Mouse (Mus musculus) CH12F3 (cell line): ENCODE measurements around the gene Recql.

Experiments
- in situ Hi-C: fragments of 300-500 bp; cut with MboI; formaldehyde crosslinking; loops from 2 replicates; pipeline ENCODE4 v1.14.3; 2020; ENCODE audit warnings: low sequenced_read_pairs

Recql gene

DNA sequence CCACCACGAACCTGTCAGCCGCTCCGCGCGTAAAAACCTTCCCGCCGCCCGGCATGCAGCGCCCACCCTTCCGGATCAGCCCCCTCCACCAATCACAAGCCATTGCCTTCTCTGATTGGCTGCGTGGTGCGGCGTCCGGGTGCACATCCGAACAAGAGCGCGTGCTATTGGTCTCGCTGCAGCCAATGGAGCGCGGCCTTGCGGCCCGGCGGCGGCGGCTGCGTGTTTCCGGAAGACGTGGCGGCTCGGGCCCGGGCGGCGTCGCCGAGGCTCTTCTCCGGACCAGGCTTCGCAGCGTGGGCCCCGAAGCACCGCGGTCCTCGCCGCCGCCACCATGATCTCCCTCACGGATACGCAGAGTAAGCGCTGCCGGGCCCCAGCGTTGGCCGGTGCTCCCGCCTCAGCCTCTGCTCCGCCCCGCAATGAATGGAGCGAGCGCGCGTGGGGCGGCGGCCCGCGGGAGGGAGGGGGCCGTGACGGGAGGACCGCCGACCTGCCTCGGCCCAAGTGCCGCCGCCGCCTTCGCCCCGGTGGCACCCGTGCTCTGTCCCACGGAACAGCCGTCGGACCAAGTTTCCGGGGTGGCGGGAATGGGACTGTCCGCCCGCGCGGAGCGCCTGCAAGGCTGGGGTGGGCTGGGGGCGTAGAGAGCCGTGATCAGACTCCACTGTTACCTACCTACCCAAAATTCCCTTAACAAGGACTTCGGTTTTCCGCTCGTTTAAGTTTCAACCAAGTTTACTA, at the start of gene Recql, which contains the start of gene Golt1b:
Recql (minus strand) TSS at position 77 of the 744 bp plus-strand sequence.
Golt1b (plus strand) TSS at position 211 of the 744 bp plus-strand sequence.
- in situ Hi-C loops: no loop called here

DNA sequence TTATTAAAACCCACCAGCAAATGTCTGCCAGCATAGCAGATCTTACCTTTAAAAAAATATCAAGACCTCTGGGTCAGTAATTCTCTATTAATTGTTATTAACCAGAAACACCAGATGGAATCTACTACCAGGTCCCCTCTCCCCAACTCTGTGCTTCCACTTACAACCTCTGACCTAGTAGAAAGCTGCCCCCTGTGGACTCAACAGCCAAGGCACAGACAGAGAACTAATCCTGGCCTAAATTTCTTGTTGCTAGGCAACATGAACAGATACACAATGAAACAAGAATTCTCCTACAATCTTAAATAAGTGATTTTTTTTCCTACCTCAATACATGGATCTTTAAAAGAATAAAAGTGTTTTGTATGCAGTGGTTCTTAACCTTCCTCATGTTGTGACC, 42.2 kb upstream of the Recql start:
- in situ Hi-C loops: no loop called here

DNA sequence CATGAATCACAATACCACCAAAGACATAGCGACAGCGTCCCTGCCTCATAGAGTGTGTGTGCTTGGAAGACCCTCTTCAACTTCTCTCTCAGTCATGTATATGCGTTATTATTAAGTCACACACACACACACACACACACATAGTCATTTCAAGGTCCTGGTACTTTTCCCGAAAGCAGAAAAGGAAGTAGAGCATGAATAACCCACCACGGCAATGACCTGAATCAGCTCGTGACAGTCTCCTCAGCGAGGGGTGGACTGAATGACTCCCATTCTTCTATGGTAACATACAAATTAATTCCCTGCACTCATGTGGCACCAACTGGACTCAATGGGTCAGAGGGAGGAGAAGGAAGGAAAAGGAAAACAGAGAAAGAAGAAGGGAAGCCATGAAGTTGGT, 38.1 kb upstream of the Recql start:
- in situ Hi-C loops: no loop called here

DNA sequence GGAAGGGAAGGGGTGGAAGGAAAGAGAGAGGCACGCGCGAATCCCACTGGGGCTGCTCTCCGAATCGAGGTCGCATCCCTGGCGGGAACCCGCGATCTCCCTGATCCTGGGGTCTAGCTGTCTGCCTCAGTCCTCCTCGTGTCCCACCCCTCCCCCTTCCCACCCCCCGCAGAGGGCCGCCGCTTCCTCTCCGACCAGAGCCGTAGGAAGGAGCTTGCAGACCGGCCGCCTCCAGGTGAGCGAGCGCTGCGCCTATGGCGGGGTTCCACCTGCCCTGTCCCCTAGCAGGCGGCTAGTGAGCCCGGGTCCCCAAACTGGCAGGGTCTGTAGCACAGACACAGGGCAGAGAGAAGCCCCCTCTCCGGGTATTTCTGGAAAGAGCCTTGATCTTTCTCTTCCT, 27.7 kb upstream of the Recql start:
- in situ Hi-C loops: no loop called here

DNA sequence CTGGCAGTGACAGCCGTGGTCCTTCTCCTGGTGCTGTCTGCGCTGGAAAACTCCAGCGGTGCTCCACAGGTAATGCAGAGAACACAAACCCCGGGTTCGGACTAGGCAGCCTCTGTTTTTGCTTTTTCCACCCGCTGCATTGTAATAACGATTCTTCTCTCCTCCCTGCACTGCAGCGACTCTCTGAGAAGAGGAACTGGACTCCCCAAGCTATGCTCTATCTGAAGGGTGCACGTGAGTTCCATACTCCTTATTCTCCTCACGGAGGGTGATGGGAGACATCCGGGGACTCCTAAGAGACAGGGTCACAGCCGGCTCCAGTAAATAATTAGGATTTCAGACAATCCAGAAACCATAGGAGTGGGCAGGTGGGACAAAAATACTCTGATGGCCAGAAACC, 27.0 kb upstream of the Recql start:
- in situ Hi-C loops: no loop called here

DNA sequence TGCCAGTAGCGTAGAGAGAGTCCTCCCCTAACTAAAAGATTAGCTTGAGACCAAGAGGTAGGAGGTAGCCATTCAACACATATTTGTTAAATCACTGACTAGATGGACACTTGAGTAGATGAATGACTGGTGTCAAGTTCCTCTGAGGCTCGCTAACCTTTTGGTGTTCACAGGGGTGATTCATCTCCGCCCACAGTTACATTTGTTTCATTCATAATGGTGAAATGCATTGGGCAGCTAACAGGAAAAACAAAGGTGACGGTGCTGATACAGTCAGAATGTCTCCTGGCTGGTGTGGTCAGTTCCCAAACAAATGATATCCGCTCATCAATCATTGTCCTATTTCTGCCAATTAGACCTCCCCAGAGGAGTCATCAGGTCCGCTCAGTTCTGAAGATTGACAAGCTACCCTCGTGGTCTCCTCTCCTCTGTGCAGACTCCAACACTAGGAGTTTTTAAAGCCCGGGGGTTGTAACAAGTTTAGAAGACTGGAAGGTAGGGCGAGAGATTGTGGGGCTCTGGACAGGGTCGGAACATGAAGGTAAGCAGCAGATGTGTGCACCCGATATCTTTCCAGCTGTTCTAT, 26.1 kb upstream of the Recql start, which contains the start of gene Spx:
Spx (plus strand) TSS at position 536 of the 586 bp plus-strand sequence.
- in situ Hi-C loops: no loop called here

DNA sequence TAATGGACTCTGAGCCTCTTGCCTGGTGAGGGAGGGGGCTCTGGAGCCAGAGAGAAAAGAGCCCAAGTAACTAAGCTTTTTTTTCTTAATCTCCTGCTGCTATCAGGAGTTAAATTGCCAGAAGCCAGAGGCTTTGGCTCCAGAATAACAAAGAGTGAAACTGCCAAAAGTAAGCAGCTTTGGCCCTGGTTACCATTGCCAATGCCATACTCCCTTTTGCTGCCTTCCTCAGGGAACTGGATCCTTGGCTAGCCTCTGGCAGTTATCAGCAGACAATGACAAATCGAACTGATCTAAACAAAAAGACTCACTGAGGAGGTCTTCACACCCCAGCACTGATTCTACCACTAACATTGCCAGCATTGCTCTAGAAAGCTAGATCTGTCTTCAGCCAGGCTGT, 24.3 kb upstream of the Recql start:
- in situ Hi-C loops: no loop called here

DNA sequence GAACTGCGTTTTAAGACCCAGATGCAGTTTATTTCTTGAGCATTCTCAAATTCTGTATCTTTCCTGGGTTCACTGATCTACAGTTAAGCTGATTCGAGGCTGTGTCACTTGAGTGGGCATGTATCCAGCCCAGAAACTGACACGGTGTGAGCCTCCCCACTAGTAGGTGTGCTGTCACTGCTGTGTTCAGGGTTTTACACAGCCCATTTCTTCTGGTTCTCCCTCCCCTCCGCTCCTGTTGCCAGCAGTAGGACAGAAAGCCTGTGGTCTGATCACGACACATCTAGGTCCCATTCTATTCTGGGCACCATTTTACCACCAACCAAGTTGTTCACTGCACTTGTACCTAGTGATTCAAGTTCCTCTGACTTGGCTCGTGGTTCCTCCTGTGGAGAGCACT, 8.9 kb upstream of the Recql start:
- in situ Hi-C loops: no loop called here

DNA sequence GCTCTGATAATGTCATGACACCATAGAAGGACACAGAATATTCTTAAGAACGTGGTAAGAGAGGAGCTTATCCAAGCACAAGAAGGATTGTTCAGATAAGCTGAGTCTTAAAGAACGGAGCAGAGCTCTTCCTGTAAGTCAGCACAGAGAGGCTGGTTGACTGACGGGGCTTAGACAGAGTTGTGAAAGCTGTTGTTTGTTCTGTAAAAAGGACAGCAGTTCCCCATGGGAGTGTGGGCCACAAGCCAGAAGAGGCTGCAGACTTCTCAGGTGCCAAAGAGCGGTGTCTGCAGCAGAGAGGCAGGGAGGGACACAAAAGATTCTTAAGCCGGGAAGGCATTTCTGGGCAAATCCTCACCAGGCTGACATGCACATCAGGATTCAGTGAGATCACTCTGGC, 7.8 kb upstream of the Recql start:
- in situ Hi-C loops: no loop called here

DNA sequence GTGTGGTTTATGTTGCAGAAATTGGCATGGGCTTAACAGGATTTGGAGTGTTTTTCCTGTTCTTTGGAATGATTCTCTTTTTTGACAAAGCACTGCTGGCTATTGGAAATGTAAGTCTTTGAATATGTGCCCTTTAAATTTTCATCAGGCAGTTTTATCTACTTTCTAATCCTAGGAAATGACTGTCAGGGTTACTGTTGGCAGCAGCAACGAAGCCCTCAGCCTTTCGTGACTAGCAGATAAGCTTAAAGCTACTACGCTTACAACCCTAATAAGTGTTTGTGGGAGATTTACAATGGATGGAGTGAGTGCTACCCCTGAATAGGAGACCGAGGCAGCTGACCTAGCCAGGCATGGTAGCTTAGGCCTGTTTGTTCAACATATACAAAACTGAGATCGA, 5.4 kb upstream of the Recql start:
- in situ Hi-C loops: no loop called here

DNA sequence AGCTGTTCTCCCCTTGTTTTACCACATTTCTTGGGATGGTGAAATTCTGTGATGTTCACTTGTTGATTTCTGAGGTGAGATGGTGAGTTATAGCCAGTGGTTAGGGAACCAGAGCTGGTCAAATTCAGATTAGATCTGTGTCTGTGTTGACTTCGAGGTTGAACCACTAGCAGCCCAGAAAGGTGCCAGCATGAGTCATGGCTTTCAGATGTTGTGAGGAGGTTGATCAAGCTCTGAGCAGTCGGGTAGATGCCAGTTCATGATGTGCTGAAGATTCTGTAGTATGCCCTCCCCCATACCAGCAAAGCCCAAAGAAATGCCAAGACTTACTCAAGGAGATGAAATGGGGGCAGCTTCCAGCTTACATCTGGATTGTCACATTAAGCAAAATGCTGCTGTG, 2.2 kb upstream of the Recql start:
- in situ Hi-C loops: no loop called here

DNA sequence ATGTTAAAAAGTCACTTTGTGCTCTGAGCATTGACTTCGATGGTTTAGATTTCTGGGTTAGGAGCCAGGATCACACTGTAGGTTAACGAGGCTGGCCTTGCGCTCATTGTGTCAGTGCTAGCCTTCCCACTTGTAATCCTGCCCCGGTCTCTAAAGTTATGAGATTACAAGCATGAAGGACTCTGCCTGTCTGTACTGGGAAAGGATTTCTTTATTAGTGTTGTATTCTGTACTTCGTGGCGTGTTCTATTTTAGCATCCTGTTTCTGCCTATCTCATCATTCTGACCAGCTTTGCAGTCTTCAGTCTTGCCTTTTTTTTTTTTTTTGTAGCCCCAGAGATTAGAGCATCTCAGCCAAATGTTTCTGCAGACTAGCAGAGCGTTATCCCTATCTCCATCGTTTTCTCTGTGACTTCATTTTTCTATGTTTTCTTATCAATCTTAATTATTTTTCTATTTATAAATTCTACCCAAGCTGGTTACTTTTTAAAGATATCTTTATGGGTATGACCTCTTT, 926 bp upstream of the Recql start:
- in situ Hi-C loops: no loop called here

DNA sequence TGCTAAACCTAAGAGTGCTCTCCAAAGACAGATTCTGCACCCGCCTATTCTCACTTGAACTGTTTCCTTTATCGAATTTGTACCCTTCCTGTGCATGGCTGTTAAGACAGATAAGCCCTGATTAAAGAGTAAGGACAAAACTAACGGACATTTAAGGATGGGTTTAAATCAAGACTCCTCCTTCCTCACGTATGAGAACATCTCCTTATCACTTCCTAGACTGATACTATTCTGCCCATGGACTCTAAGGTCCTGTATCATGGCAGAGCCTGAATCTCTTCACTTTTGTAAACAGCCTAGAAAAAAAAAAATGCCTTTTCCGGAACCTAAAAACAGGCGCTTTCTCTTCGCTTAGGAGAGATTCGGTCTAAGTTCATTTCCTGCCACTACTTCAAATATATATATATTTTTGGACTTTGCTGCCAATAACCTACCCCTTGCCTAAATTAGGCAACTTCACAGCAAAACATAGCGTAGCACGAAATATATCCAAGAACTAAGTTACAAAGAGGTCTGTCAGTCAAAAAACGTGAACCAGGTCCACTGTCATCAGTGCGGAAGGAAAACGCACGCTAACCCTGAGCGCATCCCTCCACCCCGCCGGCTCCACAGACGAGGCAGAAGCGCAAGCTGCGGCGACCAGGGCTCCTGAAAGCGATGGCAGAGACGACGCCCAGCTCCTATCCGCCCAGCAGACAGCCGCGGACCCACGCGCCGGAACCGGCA, 439 bp downstream of the Recql start:
- in situ Hi-C loops: no loop called here

DNA sequence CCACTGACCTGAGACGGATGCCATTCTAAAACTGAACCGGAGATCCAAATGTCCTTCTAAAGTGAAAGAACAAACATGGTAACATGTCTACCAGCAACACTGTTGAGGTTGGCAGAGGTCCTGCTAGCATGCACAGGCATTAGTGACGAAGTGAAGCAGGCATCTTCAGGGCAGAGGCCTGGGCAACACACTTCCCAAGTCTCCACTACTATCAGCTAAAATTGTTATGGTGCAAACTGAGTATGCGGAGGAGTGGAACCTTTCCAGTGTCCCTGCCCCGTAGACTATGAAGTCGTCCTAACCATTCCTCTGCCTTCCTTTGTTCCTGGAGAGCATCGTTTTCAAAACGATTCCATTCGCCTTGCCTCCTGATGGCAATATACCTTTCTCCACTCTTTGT, 2.4 kb downstream of the Recql start:
- in situ Hi-C loops: no loop called here

DNA sequence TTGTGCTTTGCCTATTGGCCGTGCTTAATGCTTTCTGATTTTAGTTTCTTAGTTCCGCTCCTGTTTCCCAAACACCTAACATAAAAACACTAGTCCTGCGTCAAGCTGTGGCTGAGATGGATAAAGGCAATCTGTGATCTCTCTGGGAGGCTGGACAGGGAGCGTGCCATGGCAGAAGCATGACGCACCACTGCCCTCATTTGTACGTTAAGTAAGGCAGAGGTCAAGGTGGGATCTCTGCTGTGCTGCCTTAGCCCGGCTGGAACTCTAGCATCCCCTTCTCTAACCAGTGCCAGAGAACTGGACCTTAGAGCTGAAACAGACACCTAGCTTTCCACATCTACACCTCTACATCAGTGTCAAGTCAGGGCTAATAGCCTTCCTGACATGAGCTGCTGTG, 5.3 kb downstream of the Recql start:
- in situ Hi-C loops: no loop called here

DNA sequence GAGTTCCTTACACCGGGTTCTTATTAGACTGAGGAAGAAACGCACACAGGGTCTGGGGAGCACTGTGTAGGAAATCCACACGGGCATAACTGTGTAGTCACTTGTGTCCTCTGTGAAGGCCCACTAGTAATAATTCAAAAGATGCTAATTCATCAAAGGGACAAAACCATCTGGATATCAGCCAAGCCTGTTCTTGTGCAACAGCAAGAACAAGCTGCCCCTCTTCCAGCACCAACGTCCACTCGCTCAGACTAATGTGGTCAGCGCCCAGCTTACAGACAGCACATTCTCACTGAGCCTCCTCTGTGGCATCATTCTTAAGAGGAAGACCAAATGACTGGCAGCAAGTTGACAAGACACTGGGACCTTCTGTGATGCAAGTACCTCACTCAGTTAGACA, 6.9 kb downstream of the Recql start:
- in situ Hi-C loops: no loop called here

DNA sequence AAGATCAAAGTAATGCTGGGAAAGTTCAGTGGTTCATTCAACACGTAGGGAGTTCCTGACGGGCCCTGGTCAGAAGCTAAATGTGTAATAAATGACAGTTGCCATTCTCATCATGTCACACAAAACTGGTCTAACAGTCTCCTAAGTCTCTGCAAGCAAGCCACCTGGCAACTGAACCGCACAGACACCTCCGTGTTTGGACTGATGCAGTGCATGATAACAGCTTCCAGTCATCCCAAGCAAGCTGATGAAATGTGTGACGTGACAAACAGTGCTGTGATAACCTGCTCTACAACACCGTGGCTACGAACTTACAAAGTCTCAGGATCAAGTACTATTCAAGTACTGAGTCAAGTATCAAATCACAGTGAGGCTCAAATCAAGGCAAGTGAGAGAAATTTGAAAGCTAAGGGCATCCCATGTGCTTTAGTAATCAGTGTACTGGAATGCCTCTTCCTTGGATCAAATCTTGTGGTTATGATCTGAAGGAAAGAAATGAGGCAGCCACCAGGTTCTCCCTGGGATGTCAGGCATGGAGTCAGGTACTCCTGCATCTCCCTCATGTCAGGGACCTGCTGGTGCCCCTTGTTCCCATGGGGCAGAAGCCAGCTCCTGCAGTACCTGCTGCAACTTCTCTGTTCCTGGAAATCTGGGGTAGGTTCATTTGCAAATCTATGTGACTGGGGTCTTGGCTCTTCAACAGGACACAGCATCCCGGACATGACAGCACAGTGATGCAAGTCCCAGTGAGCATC, 8.1 kb downstream of the Recql start:
- in situ Hi-C loops: no loop called here

DNA sequence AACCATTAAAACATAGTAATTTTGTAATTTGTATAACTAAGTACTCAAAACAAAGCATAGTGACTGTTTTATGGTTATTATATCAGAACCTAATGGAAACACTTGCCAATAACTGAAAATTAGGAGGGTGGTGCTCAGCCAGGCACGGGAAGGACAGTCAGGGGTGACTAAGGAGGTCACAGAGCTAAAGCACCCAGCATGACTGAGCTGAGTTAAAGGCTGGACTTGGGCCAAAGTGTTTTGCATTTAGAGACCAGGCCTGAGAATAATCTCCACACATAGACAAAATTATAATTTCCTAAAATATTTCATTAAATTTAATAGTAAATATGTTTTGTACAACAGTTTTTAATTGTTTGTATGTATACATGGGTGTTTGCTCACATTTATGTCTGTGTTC, 9.8 kb downstream of the Recql start:
- in situ Hi-C loops: no loop called here

DNA sequence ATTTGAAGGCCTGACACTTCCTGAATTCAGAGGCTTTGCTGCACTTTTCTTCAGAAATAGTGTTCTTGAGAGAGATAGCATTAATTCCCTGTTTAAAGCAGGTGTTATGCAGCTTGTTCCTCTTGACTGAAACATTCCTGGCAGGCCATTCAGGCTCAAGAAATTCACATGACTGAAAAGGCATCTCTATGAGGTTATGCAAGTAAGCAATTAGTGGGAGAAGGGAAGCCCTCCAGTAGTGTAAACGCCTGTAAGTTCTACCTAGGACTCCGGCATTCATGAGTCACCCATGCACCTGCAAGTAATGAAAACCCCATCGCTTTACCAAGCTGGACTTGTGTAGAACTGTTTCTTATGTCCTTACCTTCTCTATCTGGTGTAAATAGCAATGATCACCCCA, 17.3 kb downstream of the Recql start:
- in situ Hi-C loops: no loop called here

DNA sequence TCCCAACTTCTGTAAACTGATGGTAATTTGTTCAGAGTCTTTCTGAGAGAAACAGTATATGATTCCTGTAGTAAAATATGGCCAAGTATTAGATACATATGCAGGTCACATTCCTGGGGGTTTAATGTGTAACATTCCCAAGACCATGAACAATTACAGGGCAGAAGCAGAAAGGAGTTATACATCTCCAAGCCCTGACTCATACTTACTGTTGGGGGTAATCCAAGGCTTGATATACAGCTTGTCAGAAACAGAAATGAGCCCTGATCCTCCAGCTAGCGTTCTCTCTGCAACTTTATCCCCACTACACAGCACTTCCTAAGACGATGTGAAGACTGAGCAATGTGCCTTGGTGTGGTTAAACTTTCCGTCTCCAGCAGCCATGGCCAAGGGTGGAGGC, 19.3 kb downstream of the Recql start:
- in situ Hi-C loops: no loop called here

DNA sequence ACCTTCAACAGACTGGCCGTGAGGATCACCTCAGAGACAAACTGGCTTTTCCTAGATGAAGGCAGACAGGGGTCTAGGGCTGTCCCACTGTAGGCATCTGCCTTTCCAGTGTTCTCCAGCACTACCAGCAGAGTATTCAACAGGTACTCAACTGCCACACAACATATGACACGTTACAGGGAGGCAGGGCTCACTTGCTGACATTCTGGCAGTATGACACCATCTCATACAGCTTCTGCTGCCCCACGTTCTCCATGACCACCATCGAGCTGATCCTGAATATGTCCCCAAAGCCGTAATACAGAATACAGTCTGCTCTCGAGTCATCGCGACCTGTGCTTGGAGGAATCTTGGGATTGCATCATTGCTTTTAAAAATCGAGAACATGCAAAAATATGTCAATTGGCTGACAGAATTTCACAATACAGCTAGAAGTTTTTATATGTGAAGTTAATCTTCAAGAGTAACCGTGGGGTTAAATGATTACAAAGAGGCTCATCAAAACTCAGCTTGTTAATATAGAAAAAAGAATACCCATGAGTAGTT, 20.3 kb downstream of the Recql start:
- in situ Hi-C loops: no loop called here
